Mouse (Mus musculus) frontal cortex, postnatal 36 days (tissue): Measurements from ENCODE around the gene Upf1.

Experiments used
- DNase-seq, 2 experiments: peaks; one replicate each; pipeline ENCODE4 v3.0.0; 2022; ENCODE audit warnings: low spot score in 2 of 2

Upf1 gene

DNA sequence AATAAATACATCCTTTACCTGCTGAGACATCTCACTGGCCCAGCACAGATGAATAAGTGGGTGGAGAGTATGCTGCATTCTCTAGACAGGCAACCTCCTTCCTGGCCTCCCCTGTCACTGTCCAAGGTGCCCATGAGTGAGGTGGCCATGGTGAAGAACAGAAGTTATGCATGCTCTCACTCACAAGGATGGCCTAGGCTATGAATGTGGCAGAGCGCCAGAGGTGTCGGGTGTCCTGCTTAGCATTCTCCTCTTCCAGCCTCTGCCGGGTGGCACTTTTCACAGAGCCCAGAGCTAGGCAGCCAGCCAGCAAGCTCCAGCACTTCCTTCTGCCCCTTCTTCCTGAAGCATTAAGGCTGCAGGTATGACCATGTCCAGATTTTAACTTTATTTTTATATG, 6.3 kb upstream of the Upf1 start:
- no peak for DNase-seq

GRCm38 (mm10) chr8:70356111-70356510, 3.0 kb upstream of the Upf1 start:
- DNase-seq, result no peak

- DNase-seq, result peak; percentile 45 to 66
Observed at GRCm38 (mm10) chr8:70354004-70354403, 926 bp upstream of the Upf1 start.

DNA sequence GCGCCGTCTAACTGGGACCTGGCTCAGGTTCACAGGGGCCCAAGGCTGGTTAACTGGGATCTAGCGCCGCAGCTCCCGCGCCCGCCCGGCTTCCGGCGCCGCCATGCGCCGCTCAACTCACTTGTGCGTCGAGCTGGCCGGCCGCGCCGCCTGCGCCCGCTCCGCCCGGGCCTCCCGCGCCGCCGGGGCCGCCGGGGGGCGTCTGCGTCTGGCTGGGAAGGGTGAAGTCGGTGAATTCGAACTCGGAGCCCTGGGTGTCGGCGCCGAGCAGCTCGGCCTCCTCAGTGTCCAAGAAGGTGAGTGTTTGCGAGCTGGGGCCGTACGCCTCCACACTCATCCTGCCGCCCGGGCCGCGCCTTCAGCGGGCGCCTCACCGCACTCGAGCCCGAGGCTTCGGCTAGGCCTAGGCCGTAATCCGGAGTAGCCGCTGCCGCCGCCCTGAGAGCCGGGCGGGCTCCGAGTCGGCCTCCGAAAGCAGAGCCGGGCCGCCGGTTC, 374 bp downstream of the Upf1 start:
- DNase-seq, result no peak

- no peak for DNase-seq
Observed at GRCm38 (mm10) chr8:70352000-70352384, 1.1 kb downstream of the Upf1 start.

DNA sequence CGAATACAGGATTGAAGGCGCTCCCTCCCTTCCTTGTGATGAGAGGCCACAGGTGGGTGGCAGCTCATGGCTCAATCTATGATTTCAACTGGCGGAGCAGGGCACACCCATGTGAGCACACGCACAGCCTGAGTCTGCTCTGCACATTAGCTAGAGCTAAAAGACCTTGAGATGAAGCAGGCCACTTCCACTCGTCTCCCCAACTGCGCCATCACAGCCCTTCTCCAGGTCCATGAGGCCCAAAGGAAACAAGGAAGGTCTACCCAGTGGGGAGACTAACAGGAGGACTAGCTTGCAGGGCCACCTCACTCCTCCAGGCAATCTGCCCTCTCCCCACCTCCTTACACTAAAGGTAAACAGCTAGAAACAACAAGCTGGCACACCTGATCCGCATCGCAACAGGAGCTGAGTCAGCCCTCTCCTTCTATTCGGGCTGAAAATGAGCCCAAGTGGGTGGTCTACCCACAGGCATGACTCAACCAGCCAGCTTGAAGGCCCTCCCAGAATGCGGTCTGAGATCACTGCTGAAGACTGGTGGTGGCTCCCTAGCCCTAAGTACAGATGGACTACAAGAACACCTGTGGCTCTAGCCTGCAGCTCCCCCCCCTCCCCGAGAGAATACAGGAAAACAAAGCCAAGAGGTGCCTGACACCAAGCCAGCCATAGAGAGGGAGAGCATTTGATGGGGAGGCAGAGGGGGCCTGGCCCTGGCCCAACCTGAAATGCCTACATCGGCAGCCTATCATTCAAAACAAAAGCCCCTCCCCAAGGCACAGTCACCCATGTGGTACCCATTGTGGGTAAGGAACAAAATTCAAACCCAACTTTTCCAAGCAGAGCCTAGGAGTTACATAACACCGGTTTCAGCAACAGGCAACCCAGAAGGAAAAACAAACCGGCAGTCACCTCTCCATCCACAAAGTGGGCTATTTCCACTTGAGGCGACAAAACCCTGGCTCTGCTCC, 1.8 kb downstream of the Upf1 start:
- no peak for DNase-seq

DNA sequence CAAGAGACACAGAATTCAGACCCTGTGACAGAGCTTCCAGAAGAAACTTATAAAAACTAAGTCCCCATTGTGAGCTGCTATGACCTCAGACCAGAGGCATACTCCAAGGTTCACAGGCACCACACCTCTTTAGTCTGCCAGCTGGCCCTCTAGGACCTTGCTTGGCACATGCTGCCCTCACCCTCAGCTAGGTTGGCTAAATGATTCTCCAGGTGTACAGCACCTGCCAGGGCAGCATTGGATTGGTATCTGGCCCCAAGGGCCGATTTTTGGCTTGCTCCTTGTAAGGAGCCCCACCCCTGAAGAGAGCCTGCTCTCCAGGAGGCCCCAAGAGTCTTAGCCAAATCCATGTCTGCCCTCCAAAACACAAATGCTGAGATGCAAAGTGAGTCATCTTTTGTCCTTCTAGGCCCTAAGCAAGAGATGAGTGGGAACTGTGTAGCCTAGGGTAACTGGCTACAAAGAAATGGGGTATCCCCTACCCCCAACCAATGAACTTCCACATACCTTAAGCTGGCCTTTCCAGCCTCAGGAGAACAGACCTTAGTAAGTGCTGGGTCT, 5.1 kb downstream of the Upf1 start:
- DNase-seq, result no peak

DNA sequence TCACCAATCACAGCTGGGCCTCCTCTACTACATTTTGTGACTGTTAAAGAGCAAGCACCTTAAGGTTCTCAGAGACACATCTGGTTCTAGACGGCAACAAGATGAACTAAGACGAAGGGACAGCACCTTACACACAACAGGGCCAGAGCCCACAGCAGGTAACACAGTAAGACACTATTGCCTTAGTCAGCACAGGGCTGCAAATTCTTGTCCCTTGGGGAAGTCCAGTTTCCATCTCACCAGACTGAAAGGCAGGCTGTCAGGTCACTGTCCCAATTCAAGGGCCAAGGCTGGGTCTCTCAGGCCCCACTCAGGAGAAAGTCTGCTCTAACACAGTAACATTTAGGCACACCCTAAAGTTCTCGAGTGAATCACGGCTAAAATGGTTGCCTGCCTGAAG, 5.6 kb downstream of the Upf1 start:
- no peak for DNase-seq

- DNase-seq, result no peak
Observed at GRCm38 (mm10) chr8:70344279-70344678, 8.8 kb downstream of the Upf1 start.

DNA sequence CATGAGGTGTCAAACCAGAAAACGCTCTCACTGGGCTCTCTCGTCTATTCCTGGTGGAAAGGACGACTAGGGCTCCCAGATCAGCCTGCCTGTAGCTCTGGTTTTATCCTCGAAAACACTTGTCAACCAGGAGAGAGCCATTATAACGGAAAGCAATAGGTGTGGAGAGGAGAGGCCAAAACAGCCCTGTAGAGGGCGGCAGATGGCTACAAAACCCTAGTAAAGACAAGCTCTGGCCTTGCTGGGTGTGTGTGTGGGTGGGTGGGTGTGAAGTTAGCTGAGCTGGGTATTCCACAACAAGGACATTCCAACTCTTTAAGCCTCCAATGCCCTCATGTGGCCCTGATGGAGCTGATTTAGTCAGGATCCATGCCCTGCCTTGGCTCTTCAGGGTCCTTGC, 9.4 kb downstream of the Upf1 start:
- DNase-seq, result peak in 1 of 2 experiments; percentile 68

DNA sequence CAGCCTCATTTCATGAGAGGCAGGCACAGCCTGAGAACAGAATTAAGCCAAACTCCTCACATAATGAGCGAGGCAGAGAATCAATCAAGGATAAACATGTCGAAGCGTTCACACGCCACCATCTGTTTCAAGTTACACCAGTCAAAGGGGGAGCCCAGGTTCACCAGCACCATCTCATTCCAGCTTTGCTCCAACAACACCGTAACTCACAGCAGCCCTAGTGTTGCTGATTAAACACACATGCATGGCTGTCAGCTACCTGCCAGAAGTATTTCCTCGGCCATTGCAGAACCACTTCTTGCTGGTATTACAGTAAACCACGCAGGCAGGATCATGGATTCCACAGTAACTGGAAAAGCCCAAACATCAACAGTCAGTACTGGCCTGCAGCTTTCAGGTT, 10.0 kb downstream of the Upf1 start:
- no peak for DNase-seq

GRCm38 (mm10) chr8:70342007-70342406, 11.1 kb downstream of the Upf1 start:
- DNase-seq, result no peak

- no peak for DNase-seq
Observed at GRCm38 (mm10) chr8:70340659-70341058, 12.4 kb downstream of the Upf1 start.

DNA sequence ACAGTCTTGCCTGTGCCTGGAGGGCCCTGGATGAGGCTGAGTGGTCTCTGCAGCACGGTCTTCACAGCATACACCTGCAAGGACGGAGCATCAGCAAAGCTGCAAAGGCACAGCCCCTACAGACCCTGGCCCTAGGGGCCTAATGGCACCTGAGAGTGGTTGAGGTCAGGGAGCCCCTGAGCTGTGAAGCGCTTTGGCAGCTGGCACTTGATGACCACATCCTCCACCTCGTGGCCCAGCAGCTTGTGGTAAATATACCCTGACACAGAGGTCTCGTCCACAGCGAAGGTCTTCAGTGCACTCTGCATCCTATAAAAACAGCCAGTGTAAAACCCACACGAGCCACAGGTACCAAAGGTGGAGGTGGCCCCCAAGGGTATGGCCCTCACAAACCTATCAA, 14.1 kb downstream of the Upf1 start:
- DNase-seq, result no peak

DNA sequence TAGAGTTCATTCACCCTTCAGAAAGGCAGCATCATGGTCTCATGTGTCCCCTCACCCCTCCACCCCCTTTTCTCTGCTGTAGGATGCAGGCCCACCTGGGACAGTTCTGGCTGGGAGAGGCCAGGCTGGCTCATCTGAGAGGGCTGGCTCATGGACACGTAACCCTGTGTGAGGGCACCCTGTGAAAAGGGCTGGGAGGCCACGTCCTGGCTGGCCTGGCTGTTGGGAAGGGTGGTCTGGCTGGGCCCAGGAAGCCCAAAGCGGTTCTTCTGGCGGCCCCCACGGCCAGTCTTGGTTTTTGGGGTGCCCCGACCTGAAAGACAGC, 20.2 kb downstream of the Upf1 start:
- DNase-seq, result no peak

DNA sequence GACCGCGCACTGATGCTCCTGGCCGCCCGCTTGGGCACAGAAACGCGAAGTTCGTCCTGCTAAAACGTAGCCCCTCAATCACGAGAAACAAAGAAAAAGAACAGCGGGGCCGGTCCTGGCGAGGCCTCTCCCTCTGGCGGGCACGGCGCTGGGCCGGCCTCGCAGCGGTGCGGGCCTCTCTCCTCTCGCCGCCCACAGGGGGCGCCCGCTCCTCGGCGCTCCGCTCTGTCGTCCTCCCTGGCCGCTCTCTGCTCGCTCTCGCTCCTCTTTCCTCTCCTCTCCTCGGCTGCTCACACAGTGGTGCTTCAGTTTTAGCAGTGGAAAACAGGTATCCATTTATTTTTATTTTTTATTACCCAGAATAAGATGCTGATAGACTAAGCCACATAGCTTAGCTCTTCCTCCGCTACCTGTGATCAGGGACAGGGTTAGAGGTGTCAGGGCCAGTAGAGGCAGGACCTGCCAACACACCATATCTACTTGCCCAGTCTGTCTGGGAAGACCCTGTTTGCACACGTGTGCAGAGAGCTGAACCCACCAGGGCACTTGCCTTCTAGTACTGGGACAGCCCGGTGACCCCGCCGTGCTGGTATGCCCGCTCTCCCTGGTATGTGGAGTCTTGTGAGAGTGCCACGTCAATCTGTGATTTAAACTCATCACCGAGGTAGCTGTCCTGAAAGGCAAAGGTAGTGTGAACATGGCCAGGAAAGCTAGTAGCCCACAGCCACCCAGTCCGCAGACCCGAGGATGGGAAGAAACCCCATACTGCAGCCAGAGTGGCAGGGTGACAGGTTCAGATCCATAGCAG, 20.8 kb downstream of the Upf1 start:
- peak; percentile 72 to 78 for DNase-seq

DNA sequence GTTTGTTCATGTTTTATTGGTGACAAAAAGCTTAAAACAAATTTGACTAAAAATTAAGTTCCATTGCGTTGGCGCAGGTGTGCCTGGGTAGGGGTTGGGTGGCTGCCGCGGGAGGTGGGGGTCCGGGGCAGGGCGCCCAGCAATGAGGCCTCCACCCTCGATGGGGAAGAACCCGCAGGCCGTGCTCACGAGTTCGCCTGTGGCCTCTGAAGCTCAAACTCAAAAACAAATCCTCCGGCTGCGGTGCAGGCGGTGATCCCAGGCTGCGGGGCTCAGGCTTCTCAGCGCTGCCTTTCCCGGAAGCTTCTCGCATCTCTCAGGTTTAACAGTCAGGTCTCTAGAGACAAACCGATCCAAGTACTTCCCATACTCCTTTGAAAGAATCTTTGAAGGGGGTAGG, 21.6 kb downstream of the Upf1 start:
- DNase-seq, result no peak

DNA sequence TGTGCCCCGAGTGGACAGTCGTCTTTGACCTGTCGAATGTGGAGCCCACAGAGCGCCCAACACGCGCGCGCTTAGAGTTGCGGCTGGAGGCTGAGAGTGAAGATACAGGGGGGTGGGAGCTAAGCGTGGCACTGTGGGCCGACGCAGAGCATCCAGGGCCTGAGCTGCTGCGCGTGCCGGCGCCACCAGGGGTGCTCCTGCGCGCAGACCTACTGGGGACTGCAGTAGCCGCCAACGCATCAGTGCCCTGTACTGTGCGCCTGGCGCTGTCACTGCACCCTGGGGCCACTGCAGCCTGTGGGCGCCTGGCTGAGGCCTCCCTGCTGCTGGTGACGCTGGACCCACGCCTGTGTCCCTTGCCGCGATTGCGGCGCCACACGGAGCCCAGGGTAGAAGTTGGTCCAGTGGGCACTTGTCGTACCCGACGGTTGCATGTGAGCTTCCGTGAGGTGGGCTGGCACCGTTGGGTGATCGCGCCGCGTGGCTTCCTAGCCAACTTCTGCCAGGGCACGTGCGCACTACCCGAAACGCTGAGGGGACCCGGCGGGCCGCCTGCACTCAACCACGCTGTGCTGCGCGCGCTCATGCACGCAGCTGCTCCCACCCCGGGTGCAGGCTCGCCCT, 22.2 kb downstream of the Upf1 start:
- peak; percentile 69 to 76 for DNase-seq

GRCm38 (mm10) chr8:70329835-70330740, 23.0 kb downstream of the Upf1 start:
- no peak for DNase-seq

DNA sequence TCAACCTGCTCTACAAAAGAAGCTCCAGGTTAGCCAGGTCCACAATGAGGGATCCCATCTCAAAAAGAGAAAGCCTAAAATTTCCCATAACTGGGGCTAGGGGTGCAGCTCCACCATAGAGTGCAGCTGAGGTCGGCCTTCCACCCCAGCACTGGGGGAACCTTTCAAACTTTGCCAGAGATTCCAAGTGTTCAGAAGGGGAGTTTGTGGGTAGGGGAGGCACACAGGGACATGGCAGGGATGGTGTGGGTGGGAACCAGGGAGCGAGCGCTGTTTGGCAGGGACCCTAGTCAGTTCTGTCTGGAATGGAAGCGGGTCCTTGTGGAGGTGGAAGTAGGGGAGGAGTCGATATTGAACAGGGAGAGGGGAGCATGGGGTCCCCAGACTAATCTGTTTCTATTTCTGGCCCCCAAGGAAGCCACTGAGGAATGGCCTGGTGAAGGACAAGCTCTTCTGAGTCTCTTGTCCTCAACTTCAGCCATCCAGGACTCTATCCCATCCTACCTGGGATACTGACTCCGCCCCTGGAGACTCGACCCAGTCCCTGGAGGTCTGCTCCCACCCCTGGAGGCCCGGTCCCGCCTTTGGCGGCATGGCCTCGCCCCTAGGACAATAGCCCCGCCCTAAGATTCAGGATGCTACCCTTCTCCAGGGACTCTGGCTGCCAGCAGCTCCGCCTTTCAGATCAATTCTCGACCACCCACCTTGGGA, 23.8 kb downstream of the Upf1 start, which contains the start of gene Gdf1:
Gdf1 (plus strand) TSS at position 694 of the 711 bp plus-strand sequence.
- DNase-seq, result no peak
